Mouse (Mus musculus) layer of hippocampus, adult 11-12 months (tissue): ENCODE data around the gene Bmpr1b.

Source experiments
- DNase-seq: peaks from one replicate; pipeline ENCODE4 v3.0.0; 2022; ENCODE audit warnings: low spot score

Gene Bmpr1b

DNA sequence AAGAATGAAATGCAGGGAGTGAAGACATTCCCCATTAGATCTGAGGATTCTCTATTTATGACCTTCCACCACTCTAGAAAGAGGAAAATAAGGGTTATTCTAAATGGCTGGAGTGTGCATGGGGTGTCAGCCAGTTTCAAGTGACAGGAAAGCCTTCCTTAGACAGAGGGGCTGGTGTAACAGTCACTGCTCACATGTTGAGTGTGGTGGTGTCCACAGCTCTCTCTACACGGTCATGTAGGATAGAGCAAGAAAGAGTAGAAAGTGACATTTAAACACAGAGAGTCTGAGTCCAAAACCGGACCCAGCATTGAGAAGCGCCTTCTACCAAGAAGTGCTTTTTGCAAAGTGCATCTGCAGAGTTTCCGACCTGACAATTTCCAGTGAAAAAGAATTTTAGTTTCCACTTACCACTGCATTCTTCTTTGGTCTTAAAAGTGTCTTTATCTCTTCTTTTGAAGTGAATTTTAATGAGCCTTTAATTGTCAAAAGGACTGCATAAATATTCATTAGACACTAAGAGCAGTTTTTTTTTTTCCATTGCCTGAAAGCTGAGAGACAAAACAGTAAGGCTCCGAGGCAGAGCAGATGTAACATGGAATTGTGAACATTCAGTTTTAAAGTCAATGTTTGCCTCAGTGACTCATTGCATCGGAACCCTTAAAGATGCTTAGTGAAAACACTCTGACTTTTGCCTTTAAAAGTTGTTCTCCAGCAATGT lies 263.2 kb downstream of the Bmpr1b start:
- DNase-seq, result no peak

DNA sequence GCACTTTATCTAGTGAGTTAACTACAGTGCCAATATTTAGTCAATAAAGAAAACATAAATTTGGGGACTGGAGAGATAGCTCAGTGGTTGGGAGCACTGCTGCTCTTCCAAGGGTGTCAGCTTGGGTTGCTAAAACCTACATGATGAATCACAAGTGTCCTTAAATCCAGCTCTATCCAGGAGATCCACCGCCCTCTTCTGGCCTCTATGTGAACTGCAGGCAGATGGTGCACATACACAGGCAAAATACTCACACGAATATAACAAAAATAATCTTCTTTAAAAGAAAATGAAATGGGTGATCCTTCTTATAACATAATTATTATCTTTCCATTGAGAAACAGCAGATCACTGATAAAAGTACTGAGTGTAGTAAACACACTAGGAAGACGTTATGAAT lies 268.9 kb downstream of the Bmpr1b start:
- DNase-seq, result no peak

DNA sequence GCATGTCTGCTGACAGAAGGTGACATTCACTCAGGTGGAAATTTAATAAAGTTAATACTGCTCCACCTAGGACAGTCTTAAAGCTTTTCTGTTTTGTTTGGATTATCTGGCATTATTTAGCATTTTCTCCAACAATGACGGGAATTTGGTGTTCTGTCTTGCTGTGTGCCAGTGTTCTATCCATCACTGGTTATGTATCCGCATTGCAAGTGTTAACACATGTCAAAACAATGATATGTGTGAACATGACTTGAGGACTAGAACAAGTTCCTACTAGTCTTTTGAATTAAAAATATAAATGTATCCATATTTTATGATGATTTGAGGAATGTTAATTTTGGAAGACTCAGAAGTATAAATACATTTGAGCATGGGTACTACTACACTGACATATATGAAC lies 269.7 kb downstream of the Bmpr1b start:
- no peak for DNase-seq

DNA sequence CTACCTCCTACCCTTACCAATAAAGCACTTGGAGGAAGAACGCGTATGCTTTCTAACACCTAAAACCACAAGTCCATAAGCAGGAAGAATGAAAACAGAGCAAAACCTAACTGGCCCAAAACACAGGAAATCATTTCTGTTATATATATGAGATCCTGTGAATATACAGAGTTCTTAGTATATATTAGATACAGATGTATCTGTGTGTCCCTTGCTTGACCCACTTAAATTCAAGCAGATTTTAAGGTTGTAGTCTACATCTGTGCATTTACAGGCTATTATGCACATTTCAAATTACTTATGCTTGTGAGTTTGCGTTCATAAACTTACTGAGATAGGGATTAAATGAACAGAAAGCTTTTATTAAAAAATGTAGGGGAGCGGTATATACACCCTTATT lies 271.5 kb downstream of the Bmpr1b start:
- no peak for DNase-seq

DNA sequence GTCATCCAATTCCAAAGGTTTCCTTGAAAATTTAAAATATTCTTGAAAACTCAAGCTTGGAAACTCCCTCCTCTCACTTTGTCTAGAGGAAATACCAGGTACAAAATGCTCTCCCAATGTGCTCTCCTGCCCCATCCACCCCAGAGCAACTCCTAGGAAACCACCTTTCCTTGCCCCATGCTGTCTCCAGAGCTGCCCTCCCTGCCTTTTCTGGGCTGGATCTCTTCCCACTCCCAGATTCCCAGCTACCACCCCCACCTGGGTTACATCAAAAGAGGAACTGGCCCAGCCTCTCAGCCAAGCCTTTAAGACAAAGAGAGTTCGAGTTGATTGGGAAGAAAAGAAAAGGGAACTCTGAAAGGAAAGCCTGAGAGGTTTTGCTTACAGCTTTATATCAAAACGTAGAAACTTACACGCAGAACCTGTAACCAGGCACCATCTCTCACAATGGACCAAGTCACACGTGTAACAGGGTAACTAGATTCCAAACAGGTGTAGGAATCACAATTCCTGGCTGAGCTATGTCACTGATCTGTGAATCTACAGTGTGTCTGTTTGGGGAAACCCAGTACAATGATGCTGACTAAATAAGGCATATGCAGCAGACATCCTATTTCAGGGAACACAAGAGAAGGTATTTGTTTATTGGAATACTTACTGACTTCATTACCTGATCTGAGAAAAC lies 272.2 kb downstream of the Bmpr1b start:
- no peak for DNase-seq

DNA sequence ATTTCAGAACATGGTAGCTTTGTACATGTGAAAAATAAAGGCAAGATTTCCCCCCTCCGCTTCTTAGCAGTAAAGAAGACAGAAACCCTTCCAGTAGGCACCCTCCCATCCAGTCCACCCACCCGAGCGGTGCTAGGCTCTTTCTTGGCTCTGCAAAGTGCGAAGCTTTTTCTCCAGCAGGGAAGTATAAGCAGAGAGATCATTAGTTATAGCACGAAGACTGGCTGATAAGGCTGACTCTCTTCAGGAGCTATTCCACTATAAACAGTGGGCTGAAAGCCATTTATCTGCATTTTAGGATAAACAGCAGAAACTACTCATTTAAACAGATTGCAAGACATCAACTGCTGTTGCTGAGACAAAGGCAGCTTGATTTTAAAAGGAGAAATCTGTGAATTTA lies 274.1 kb downstream of the Bmpr1b start:
- no peak for DNase-seq

DNA sequence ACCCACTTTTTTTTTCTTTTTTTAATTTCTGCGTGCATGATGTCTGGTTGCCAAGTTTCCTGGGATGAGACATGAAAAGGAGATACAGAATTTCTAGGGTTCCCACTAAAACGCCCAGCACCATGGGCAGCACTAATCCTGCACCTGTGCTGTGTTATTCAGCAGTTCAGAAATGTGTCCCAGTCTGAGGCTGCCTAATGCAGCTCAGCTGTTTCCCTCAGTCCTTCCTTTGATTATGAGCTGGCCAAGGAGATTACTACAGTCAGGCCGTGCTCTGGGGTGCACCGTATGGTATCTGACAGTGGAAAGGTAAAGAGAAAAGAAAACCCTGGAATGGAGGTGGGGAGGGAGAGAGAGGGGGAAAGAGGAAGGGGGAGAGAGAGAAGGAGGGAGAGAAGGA lies 278.6 kb downstream of the Bmpr1b start:
- no peak for DNase-seq

DNA sequence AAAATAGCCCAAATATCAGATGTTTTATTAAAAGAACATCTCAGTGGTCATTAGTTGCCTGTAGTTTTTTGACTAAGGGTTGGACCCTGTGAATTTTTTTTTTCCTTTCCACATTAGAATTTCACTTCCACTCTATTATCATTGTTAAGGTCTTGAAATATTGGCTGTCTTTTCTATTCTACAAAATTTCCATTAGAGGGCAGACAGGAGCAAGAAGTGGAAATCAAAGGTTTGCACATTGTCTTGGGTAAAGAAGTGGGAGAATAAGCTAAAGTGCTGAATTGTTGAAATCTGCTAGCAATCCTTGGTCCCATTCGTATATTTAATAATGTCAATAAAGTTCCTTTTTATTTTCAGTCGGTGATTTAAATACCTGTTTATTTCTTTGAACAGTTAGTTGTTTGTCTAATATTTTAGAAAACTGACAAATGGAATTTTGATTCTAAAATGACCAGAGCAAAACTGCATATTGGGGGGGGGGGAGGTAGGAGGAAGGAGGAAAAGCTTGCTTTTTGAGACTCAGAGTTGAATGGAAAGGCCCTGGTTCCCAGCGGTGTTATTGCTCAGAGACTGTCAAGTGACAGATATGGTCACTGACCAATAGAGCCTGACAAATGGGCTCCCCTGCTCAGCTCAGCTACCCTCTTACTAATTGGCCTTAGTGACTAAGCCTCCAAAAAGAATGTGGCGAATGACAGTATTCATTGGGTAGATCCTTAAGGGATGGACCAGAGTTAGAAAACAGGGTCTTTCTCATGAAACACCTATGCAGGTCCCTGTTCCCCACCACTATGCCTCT lies 281.6 kb downstream of the Bmpr1b start:
- no peak for DNase-seq

DNA sequence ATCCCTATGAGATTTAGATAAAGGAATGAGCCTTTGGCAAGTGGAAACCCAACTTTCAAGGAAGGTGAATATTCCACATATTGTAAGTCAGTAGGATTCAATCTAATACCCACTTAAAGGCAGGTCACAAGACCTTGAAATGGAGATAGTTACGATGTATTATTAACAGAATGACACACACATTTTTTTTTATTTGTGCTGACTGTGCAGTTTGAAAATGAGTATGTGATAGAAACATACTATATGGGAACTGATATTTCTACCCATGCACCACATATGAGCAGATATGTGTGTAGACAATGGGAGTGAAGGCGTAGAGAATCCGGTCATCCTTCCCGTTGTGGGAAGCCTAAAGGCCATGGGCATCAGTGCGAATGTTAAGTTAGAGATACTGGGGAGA lies 285.0 kb downstream of the Bmpr1b start:
- DNase-seq, result no peak

DNA sequence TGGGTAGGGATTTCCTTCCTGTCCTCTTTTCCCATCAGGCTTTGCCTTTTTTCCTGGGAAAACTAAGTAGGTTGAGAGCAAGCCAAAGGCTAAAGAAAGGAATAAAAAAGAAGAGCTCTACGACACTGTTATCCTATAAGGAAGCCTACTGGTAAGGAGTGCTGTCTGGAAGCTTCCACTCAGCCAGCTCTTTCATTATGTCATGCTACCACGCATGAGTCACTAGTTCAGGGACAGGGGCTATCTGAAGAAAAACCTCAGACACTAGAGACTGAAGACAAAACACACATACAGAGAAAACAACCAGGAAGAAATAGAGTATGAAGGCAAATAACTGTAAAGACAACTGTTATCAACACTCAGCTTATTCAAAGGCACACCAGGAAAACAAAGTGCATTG lies 286.7 kb downstream of the Bmpr1b start:
- DNase-seq, result no peak

DNA sequence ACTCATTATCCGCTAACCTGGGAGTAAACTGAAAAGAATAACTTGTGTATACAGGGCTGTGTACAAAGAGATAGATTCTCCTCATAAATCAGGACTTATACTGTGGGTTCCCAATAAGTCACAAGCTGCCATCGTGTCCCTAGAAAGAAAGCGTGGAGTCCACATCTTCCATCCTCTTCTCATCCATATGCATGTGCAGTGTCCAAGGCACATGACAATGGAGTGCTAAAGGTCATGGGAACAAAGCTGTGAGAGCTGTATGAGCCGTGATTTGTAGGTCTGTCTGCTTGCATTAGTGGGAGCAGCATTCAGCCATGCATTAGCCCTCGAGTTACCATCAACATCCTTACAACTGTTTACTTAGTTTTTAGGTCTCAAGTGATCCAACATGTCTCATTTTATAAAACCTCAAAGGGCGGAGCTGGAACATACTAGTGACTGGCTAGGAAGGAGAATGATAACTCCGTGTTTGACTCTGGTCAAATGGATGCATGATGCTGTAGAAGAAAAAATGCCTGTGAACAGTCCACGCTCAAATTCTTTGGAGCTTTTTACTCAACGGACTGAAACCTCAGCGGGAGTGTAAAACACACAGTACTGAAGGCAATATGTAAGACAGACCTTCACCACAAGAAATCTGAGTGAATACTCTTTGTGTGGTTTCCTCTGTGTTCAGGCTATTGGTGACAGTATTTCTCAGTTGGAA lies 296.7 kb downstream of the Bmpr1b start:
- no peak for DNase-seq

DNA sequence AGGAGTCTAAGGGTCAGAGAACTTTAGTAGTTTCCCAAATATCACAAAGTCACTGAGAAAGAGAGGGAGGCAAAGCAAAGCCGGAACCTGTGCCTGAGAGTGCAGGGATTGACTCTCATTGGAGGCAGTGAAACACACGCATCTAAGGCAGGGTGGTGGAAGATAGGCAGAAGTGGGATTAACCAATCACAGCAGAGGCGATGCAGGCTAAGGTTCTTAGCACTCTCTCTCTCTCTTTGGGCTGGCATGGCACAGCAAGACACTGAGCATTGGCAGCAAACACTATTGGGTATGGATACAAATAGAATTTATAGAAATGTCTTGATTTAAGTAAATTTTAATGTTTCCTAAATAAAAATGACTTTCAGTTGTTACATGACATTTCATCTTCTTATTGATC lies 297.4 kb downstream of the Bmpr1b start:
- DNase-seq, result no peak

DNA sequence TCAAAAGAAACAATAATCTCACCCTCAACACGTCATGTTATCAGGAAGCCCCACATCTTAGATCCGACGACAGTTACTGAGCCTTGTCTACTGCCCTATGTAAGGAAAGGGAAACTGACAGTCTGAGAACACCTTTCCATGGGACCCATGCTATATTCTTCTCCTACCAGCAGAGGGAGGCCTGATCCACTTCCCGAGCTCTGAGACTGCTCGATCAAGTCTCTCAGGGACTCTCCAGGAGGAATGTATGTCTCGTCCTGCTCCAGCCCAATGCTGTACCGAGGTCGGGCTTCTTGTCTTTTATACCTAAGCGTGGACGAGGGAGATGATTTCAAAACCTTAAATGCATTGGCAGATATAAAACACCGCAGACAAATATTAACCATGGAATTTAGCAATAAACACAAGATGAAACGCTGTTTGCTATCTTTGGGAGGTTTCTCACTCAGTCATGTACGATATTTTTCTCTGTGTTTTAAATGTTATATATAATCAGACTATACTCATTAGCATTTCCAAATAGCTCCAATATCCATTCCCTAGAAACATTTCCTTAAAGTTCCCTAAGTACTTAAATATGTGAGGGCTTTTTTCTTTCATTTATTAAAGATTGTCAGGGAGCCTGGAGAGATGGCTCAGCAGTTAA lies 306.3 kb downstream of the Bmpr1b start:
- peak; percentile 32 for DNase-seq

DNA sequence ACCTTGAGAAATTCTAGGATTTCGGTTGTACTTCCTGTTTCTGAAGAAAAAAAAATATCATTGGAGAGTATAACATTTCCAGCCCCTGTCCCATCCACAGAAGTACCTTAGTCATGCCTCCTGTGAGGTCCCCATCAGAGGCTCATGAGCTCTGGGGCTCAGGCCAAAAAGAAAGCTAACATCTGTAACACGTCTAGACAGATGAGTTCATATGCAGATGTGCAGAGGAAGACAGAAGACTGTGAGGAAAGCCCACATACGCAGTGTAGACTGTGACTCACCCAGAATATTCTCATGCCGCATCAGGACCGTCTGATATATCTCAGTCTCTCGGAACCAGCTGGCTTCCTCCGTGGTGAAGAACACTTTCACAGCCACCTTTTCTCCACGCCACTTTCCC lies 312.1 kb downstream of the Bmpr1b start:
- no peak for DNase-seq

DNA sequence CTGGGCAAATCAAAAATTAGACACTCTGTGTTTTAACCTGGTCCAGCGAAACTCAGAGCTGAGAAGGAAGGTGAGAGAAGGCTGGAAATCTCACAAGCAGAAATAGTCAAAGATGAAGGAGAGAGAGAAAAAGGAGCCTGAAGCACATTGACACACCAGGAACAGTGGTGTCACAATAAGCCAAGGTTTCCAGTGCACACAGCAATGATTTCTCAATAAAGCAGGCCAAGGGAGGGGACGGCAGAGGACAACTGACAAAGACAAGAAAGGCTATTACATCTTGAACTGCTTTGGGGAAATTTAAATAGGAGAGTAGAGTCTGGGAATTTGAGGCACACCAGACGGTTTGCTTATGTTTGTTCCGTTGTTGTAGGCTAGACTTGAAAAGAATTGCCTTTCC lies 314.9 kb downstream of the Bmpr1b start:
- DNase-seq, result no peak

DNA sequence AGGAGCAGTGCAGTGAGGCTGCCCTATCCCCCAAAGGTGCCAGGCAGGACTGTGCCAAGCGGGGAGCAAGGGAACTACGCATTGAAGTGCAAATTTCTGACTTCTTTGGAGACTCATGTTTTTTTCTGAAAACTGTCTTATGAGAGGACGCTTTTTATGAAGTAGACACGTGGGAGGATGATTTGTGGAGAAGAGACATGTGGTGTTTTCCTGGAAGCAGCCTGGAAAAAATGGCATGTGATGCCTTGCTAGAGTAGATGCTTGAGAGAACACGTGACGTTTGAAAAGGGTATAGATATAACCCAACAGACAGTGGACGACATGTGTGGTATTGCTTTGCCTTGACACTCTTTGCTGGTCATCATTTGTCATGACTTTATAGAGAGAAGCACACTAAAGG lies 319.1 kb downstream of the Bmpr1b start:
- no peak for DNase-seq

DNA sequence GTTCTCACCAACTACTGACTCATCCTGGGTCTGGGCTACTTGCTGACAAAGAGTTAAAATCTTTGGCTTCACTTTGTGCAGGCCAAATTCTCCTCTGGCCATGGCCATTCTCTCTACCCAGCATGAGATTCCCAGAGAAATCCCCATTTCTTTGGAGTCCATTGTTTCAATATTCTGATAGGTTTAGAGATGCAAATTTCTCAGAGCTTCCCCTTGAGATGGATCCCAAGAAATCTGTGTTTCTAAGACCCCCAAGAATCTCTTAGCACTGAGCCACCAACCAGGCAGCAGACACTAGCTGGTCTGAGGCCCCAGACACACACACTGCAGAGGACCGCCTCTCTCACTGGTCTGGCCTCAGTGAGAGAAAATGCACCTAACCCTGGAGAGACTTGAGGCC lies 320.0 kb downstream of the Bmpr1b start:
- no peak for DNase-seq

DNA sequence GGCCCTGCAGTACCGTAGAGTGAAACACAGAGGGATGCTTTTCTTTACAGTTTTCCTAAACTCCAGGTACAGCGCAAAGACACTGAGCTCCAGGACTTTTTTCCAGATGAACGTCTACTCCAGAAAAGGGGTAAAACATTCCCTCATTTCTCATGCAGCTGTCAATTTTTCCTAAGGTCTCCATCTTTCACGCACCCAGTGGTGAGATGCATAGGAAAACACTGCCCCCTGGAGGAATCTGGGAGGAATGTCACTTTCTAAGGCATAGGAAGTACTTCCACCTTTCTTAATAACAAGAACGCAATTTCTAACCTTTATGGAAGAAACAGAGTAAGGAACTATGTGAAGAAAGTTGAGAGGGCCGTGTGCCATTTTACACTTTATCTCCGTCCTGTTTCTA lies 330.4 kb downstream of the Bmpr1b start:
- peak; percentile 16 for DNase-seq

DNA sequence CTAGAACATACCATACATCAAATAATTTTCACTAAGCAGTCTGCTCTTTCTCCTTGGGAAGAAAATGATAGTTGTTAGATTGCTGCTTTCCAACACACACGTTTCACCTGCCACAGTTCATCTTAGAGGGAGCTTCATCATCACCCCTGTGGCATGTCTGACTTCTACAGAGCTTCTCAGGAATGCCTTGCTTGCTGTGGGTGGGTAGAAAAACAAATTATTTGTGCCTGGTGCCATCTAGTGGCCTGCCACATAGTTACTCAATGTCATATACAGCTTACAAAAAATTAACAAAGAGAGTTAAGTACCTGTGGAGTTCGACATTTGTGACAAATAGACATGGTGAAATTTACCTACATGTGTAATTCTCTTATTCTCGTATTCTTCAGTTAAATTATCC lies 338.1 kb downstream of the Bmpr1b start:
- peak; percentile 84 for DNase-seq

DNA sequence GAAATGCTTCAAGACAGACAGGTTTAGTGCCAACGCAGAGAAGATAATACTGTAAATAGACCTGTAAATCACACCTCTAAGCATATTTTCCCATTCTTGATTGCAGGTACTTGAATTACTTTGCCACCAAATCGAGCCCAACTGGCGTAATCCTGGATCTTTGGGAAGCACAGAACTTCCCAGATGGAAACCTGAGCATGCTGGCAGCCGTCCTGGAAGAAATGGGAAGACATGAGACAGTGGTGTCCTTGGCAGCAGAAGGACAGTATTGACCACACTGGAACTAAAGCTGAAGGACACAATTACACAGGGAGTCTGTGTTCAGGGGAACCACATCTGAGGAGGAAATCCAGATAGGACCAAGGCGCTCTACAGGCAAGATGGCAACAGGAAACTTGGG lies 340.9 kb downstream of the Bmpr1b start:
- no peak for DNase-seq

DNA sequence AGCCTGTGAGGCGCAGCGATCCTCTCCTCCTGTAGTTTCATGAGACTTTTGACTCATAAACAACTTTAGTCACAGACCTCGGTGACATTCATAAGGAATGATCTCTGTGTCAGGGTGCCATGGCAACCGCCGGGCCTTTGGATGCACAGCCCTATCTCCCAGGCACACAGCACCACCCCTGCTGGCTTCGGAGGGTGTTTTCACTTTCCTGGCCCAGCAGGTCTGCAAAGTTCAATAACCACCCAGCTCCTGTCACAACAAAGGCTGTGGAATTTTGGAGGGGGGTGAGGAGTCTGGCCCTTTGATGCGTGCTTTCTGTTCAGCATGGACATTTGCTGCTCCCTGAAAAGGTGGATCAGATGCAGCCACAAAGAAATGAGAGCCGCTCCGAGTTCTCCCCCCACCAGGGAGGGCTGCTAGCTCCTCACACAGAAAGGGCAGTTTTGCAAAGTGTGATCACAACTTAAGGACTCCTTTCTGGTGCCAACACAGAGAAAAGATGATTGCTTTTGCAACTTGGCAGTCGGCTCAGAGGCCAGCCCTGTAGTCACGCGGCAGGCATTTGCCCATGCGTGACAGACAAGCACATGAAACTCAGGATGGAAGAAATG lies 349.8 kb downstream of the Bmpr1b start:
- peak; percentile 25 for DNase-seq
